Mouse (Mus musculus) hindbrain, embryonic 12.5 days (tissue): ENCODE data around the gene Tspan17. TPM values are rescaled to one million over a fixed set of nuclear protein-coding genes. Genes with fewer than 3 reads are reported as not detected.

Source experiments
- polyA plus RNA-seq: library from polyadenylated mRNA; unstranded; fragments of >200 nt; fragmentation: Nextera tagmentation; extraction: Ambion mirVana; gene quantifications from 2 replicates; pipeline ENCODE4 v1.2.1, GENCODE M21; 2016

Gene Tspan17
- polyA plus RNA-seq, 1 experiment from 2014 or later, result 35.0 TPM

Other genes starting within 250 kb of the Tspan17 start
- gene 4833439L19Rik, start 223.9 kb upstream of the Tspan17 start, polyA plus RNA-seq, result 235 and 241 TPM in 2 replicates
- gene Arl10, start 214.4 kb upstream of the Tspan17 start, polyA plus RNA-seq, result 52.1 and 54.2 TPM in 2 replicates
- 57.1 and 57.8 TPM in 2 replicates for gene Nop16, start 199.3 kb upstream of the Tspan17 start, polyA plus RNA-seq
- gene Higd2a, start 199.2 kb upstream of the Tspan17 start, polyA plus RNA-seq, result 171 and 172 TPM in 2 replicates
- 54.4 and 58.2 TPM in 2 replicates for gene Cltb, start 178.0 kb upstream of the Tspan17 start, polyA plus RNA-seq
- gene Faf2, start 167.6 kb upstream of the Tspan17 start, polyA plus RNA-seq, result 84.2 and 89.7 TPM in 2 replicates
- 95.6 and 98.0 TPM in 2 replicates for gene Rnf44, start 95.5 kb upstream of the Tspan17 start, polyA plus RNA-seq
- not detected in 2 replicates for gene Cdhr2, start 87.9 kb upstream of the Tspan17 start, polyA plus RNA-seq
- gene Gprin1, start 39.5 kb upstream of the Tspan17 start, polyA plus RNA-seq, result 26.0 and 30.7 TPM in 2 replicates
- 2.5 and 2.9 TPM in 2 replicates for gene Sncb, start 22.8 kb upstream of the Tspan17 start, polyA plus RNA-seq
- gene Eif4e1b, start 5.4 kb upstream of the Tspan17 start, polyA plus RNA-seq, result not detected in 2 replicates
- gene Unc5a, start 160.0 kb downstream of the Tspan17 start, polyA plus RNA-seq, result 5.8 and 6.1 TPM in 2 replicates
- gene Hk3, start 232.0 kb downstream of the Tspan17 start, polyA plus RNA-seq, result 0.87 and 0.91 TPM in 2 replicates